Comparison of ENCODE assay signal across 17 mouse cellular contexts in the genomic region with DNA sequence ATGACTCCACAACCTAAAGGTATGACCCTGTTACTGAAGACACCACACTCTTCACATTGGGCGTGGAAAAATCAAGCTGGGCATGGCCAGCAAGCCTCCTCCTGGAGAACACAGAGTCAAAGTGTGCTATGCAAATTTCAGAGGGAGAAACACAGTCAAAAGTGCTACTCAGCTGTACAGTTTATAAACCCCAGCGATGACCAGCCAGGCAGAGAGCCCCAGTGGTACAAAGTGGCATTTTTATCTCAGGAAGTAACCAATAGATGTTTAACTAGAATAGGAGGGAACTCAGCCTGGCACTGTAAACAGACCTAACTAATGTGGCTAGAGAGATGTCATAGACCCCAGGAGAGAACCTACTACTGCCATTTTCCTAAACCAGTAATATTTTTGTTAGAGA.
"Had no signal": no experiment of that assay in that cellular context is flagged by ENCODE, and none has a peak within 500 bp of the region (broad histone marks: within the 10 kb centered on the region; RNA-seq: fewer than 3 reads in every experiment).

No protein-coding gene starts in this region.

- H3K36me3 ChIP-seq: limb, embryonic 15.5 days; liver, embryonic 13.5 days; lung, embryonic 15.5 days; midbrain, embryonic 13.5 days; neural tube, embryonic 12.5 days; stomach, embryonic 15.5 days had no signal

- ATAC-seq: hindbrain, postnatal 0 days; liver, postnatal 0 days; midbrain, embryonic 13.5 days had no signal

- H3K4me3 ChIP-seq: limb, embryonic 15.5 days; liver, embryonic 13.5 days; lung, embryonic 15.5 days; midbrain, embryonic 13.5 days; neural tube, embryonic 12.5 days; stomach, embryonic 15.5 days had no signal

- H3K4me1 ChIP-seq: liver, embryonic 13.5 days; lung, embryonic 15.5 days; stomach, embryonic 15.5 days had no signal

- H3K27me3 ChIP-seq: limb, embryonic 15.5 days; liver, embryonic 13.5 days; lung, embryonic 15.5 days; midbrain, embryonic 13.5 days; neural tube, embryonic 12.5 days; stomach, embryonic 15.5 days had no signal

- H3K4me2 ChIP-seq: limb, embryonic 15.5 days; liver, embryonic 13.5 days; lung, embryonic 15.5 days; midbrain, embryonic 13.5 days; neural tube, embryonic 12.5 days; stomach, embryonic 15.5 days had no signal

- H3K9ac ChIP-seq: limb, embryonic 15.5 days; liver, embryonic 13.5 days; liver, postnatal 0 days; lung, embryonic 15.5 days; midbrain, embryonic 13.5 days; neural tube, embryonic 12.5 days; stomach, embryonic 15.5 days had no signal

- H3K9me3 ChIP-seq: limb, embryonic 15.5 days; liver, embryonic 13.5 days; lung, embryonic 15.5 days; midbrain, embryonic 13.5 days; neural tube, embryonic 12.5 days; stomach, embryonic 15.5 days had no signal

- DNase-seq: kidney, adult 11 months; kidney, postnatal 10 days; layer of hippocampus, adult 9-11 months; layer of hippocampus, postnatal 36 days; liver, embryonic 13.5 days; liver, postnatal 0 days; lung, postnatal 14 days; retina, postnatal 1 day; right cerebral cortex, postnatal 4 days; thymus, adult 2 months; thymus, postnatal 25 days had no signal

- H3K27ac ChIP-seq: hindbrain, postnatal 0 days; limb, embryonic 15.5 days; liver, embryonic 13.5 days; lung, embryonic 15.5 days; midbrain, embryonic 13.5 days; neural tube, embryonic 12.5 days; stomach, embryonic 15.5 days had no signal
